Mouse (Mus musculus) kidney, postnatal 0 days (tissue): ENCODE results near the gene Tcaf1. TPM values are rescaled to one million over a fixed set of nuclear protein-coding genes. Genes with fewer than 3 reads are reported as not detected.
A peak's percentile ranks its signal among the peaks of the same experiment; 100 is the strongest.

Experiments used
- ATAC-seq: fragments of 200-750 bp; cut with Nextera tagmentation; replicated peaks from 2 replicates; pipeline ENCODE4 v1.8.0; 2017; ENCODE audit warnings: low read depth, moderate number of reproducible peaks, moderate TSS enrichment, moderate library complexity; ENCODE audit not compliant: low FRiP score
- DNase-seq: peaks from one replicate; pipeline ENCODE4 v3.0.0-alpha.2; 2016; ENCODE audit warnings: low spot score
- H3K27ac ChIP-seq: fragments of 300-500 bp; sonication (generic); 2 replicates; pipeline ENCODE4 v1.5.1; 2014; ENCODE audit warnings: mild to moderate bottlenecking
- H3K27me3 ChIP-seq: fragments of 300-500 bp; sonication (generic); 2 replicates; pipeline ENCODE4 v1.6.1; 2014; ENCODE audit warnings: low read length, mixed read lengths; ENCODE audit not compliant: insufficient read depth
- H3K36me3 ChIP-seq: fragments of 300-500 bp; sonication (generic); 2 replicates; pipeline ENCODE4 v1.6.1; 2014; ENCODE audit warnings: low read length, mixed read lengths; ENCODE audit not compliant: insufficient read depth
- H3K4me1 ChIP-seq: fragments of 300-500 bp; sonication (generic); replicated peaks from 2 replicates; pipeline ENCODE4 v1.6.1; 2014; ENCODE audit warnings: antibody characterized with exemption, low read length, mixed read lengths; ENCODE audit not compliant: insufficient read depth
- H3K4me2 ChIP-seq: fragments of 300-500 bp; sonication (generic); 2 replicates; pipeline ENCODE4 v1.6.1; 2014; ENCODE audit warnings: mild to moderate bottlenecking, low read length, moderate library complexity, mixed read lengths
- H3K4me3 ChIP-seq: fragments of 300-500 bp; sonication (generic); replicated peaks from 2 replicates; pipeline ENCODE4 v1.5.1; 2014; ENCODE audit warnings: low read depth, low read length
- H3K9ac ChIP-seq: fragments of 300-500 bp; sonication (generic); 2 replicates; pipeline ENCODE4 v1.6.1; 2014; ENCODE audit warnings: low read depth, low read length
- H3K9me3 ChIP-seq: fragments of 300-500 bp; sonication (generic); replicated peaks from 2 replicates; pipeline ENCODE4 v1.6.1; 2016; ENCODE audit warnings: low read length, inconsistent platforms, mixed read lengths
- CTCF ChIP-seq: IDR thresholded peaks from 2 replicates; pipeline ENCODE4 v1.5.1; 2016; ENCODE audit warnings: antibody characterized with exemption, low read depth, mild to moderate bottlenecking, moderate library complexity
- WGBS: fragments of 180-500 bp; shearing (Covaris S2); extraction: QIAGEN DNeasy Blood & Tissue Kit; methylation state at CpG from one replicate; pipeline ENCODE4 v1.1.7; 2014; 5-methylcytosine and 5-hydroxymethylcytosine counted together
- polyA plus RNA-seq: library from polyadenylated mRNA; unstranded; fragments of >200 nt; fragmentation: Nextera tagmentation; extraction: Ambion mirVana; gene quantifications from 2 replicates; pipeline ENCODE4 v1.2.1, GENCODE M21; 2015

The Tcaf1 gene
- polyA plus RNA-seq, 1 experiment from 2014 or later = 59.6 TPM

- no peak for TF ChIP-seq CTCF
- H3K4me3 ChIP-seq = no peak overlapping the region
- no peaks in the 10 kb centered on the region for H3K27me3 ChIP-seq
- no peaks in the 10 kb centered on the region for H3K9me3 ChIP-seq
- no peaks in the 10 kb centered on the region for H3K36me3 ChIP-seq
- H3K9ac ChIP-seq = no peak overlapping the region
- no peak overlapping the region for H3K27ac ChIP-seq
- 65% methylated on average over 8 of the region's 8 CpGs for WGBS
- DNase-seq (no peak), ATAC-seq (no peak)
- no peak overlapping the region for H3K4me2 ChIP-seq
- no peaks in the 10 kb centered on the region for H3K4me1 ChIP-seq
Observed at GRCm38 (mm10) chr6:42714668-42715067, 4.8 kb upstream of the Tcaf1 start.

GRCm38 (mm10) chr6:42692517-42693190, 17.2 kb downstream of the Tcaf1 start:
- under 1% methylated on average over 32 of the region's 32 CpGs for WGBS
- peak; percentile 16; the same call in 1 of the 2 replicates for TF ChIP-seq CTCF
- Histone ChIP-seq H3K27ac (peak overlapping the region; percentile 85), H3K4me1 (0 out of 2 replicates have a peak, but pooled peaks cover 6% of the 10 kb centered on the region), H3K4me2 (peak overlapping the region; percentile 58), H3K4me3 (peak overlapping the region; percentile 62), H3K36me3 (0 out of 2 replicates have a peak, but pooled peaks cover under 1% of the 10 kb centered on the region), H3K9me3 (no peaks in the 10 kb centered on the region), H3K27me3 (no peaks in the 10 kb centered on the region), H3K9ac (peak overlapping the region; percentile 60)
- ATAC-seq = peak; percentile 93
- peak; percentile 97 for DNase-seq

- H3K9ac ChIP-seq = peak overlapping the region; percentile 60
- 0 out of 2 replicates have a peak, but pooled peaks cover 6% of the 10 kb centered on the region for H3K4me1 ChIP-seq
- peak overlapping the region; percentile 62 for H3K4me3 ChIP-seq
- TF ChIP-seq CTCF = no peak
- WGBS = 0% methylated on average over 10 of the region's 10 CpGs
- no peaks in the 10 kb centered on the region for H3K9me3 ChIP-seq
- DNase-seq (peak; percentile 95), ATAC-seq (peak; percentile 96)
- H3K36me3 ChIP-seq = 0 out of 2 replicates have a peak, but pooled peaks cover under 1% of the 10 kb centered on the region
- H3K27ac ChIP-seq = peak overlapping the region; percentile 85
- no peaks in the 10 kb centered on the region for H3K27me3 ChIP-seq
- H3K4me2 ChIP-seq = peak overlapping the region; percentile 58
Observed at GRCm38 (mm10) chr6:42692154-42692516, 17.8 kb downstream of the Tcaf1 start.

GRCm38 (mm10) chr6:42689761-42690160, 20.1 kb downstream of the Tcaf1 start:
- H3K4me3 ChIP-seq = no peak overlapping the region
- H3K9ac ChIP-seq = no peak overlapping the region
- H3K4me2 ChIP-seq = no peak overlapping the region
- TF ChIP-seq CTCF = no peak
- DNase-seq = no peak
- H3K4me1 ChIP-seq = 0 out of 2 replicates have a peak, but pooled peaks cover 6% of the 10 kb centered on the region
- H3K9me3 ChIP-seq = no peaks in the 10 kb centered on the region
- peaks cover 16% of the 10 kb centered on the region for H3K36me3 ChIP-seq
- ATAC-seq = no peak
- H3K27me3 ChIP-seq = no peaks in the 10 kb centered on the region
- no peak overlapping the region for H3K27ac ChIP-seq

- Histone ChIP-seq H3K9me3 (no peaks in the 10 kb centered on the region), H3K27ac (no peak overlapping the region), H3K4me1 (0 out of 2 replicates have a peak, but pooled peaks cover 6% of the 10 kb centered on the region), H3K27me3 (no peaks in the 10 kb centered on the region), H3K9ac (no peak overlapping the region), H3K4me3 (no peak overlapping the region), H3K36me3 (peaks cover 22% of the 10 kb centered on the region), H3K4me2 (no peak overlapping the region)
- no peak for ATAC-seq
- peak; percentile 25; the same call in 1 of the 2 replicates for TF ChIP-seq CTCF
- DNase-seq = no peak
- 92% methylated on average over 5 of the region's 5 CpGs for WGBS
Observed at GRCm38 (mm10) chr6:42687907-42688306, 22.0 kb downstream of the Tcaf1 start.

- peaks cover 24% of the 10 kb centered on the region for H3K36me3 ChIP-seq
- no peaks in the 10 kb centered on the region for H3K4me1 ChIP-seq
- no peak overlapping the region for H3K27ac ChIP-seq
- no peaks in the 10 kb centered on the region for H3K9me3 ChIP-seq
- 83% methylated on average over 7 of the region's 7 CpGs for WGBS
- ATAC-seq = no peak
- H3K4me3 ChIP-seq = no peak overlapping the region
- no peaks in the 10 kb centered on the region for H3K27me3 ChIP-seq
- TF ChIP-seq CTCF = no peak
- no peak overlapping the region for H3K9ac ChIP-seq
- DNase-seq = no peak
- no peak overlapping the region for H3K4me2 ChIP-seq
Observed at GRCm38 (mm10) chr6:42680077-42680476, 29.8 kb downstream of the Tcaf1 start.

- 0 out of 2 replicates have a peak, but pooled peaks have one; percentile 5 for ATAC-seq
- Histone ChIP-seq H3K27ac (no peak overlapping the region), H3K27me3 (no peaks in the 10 kb centered on the region), H3K4me1 (no peaks in the 10 kb centered on the region), H3K36me3 (peaks cover 30% of the 10 kb centered on the region), H3K9me3 (no peaks in the 10 kb centered on the region), H3K4me2 (no peak overlapping the region), H3K4me3 (no peak overlapping the region), H3K9ac (no peak overlapping the region)
- no peak for TF ChIP-seq CTCF
- WGBS = 96% methylated on average over 3 of the region's 3 CpGs
- DNase-seq = no peak
Observed at GRCm38 (mm10) chr6:42676011-42676410, 33.9 kb downstream of the Tcaf1 start.
